Mouse (Mus musculus): ENCODE measurements around the gene Jun.

- TF ChIP-seq POLR2A (IDR thresholded peaks at IDR 0.05; ENCODE audit: borderline replicate concordance, low read depth, low read length) (no peak), CTCF (IDR thresholded peaks at IDR 0.05; ENCODE audit: low read depth, low read length) (no peak)
These were observed 20.9 kb downstream of the Jun start for GRCm38 (mm10) chr4:95031158-95031557.

Measured in bone marrow macrophage, adult 2 months (primary cell).